Mouse (Mus musculus): ENCODE results near the gene Myrf. TPM values are rescaled to one million over a fixed set of nuclear protein-coding genes. Genes with fewer than 3 reads are reported as not detected.

Gene Myrf
- 0.95 and 1.1 TPM in 2 replicates for polyA plus RNA-seq (2015; fragmentation: Nextera tagmentation; extraction: Ambion mirVana)

DNA sequence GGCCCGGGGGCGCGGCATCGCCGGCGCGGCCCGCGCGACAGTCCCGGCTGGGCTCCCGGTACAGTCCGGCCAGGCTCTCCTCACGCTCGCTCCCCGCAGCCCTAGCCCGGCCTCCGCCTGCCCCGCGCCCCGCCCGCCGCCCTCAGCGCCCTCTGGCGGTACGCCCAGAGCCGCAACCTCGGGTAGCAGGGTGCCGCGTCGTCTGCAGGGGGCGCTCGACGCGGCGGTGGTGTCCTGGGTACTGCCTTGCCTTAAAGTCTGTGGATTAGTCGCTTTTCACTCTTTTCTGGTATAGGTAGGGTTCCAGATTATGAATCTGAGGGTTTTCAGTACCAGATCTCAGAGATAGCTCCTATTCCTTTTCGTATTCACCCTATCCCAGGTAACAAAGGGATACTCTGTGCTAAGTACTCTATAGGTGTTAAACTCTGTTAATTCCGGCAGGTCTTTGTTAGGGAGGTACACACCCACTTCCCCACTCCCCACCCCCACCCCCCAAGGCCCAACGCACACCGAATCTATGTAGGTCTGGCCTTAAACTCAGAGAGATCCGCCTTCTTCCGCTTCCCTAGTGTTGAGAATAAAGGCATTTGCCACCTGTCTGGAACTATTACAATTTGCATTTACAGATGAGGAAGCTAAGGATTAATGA is at the start of gene Myrf:
Gene Myrf, minus strand, starts transcription at position 95 of the 652 bp plus-strand sequence.
- H3K4me1 ChIP-seq (ENCODE audit: control insufficient read depth, insufficient read depth, low read depth, low read length): no peaks in the 10 kb centered on the region; the same call in 1 of the 2 replicates
- H3K4me3 ChIP-seq (ENCODE audit: low read length): peak within 1 kb of the TSS; percentile 47
- peak; percentile 64 for ATAC-seq
- H3K9ac ChIP-seq (ENCODE audit: low read depth, low read length): peak within 1 kb of the TSS; percentile 61
- no peaks in the 10 kb centered on the region for H3K36me3 ChIP-seq (ENCODE audit: control insufficient read depth, insufficient read depth, low read length)
- no peak within 1 kb of the TSS for H3K27ac ChIP-seq (ENCODE audit: low read depth, low read length)
- WGBS: 10% methylated on average over 39 of the region's 43 CpGs
- peak within 1 kb of the TSS; percentile 79 for H3K4me2 ChIP-seq (ENCODE audit: low read length)
- no peaks in the 10 kb centered on the region for H3K9me3 ChIP-seq (ENCODE audit: control insufficient read depth, low read length)
- H3K27me3 ChIP-seq (replicated peaks; ENCODE audit: control insufficient read depth, insufficient read depth, low read length): peaks cover 4% of the 10 kb centered on the region

GRCm38 (mm10) chr19:10289609-10290150 is 49.1 kb upstream of the Myrf start:
- H3K9ac ChIP-seq (ENCODE audit: low read depth, low read length): no peak overlapping the region
- no peaks in the 10 kb centered on the region for H3K36me3 ChIP-seq (ENCODE audit: control insufficient read depth, insufficient read depth, low read length)
- H3K4me3 ChIP-seq (ENCODE audit: low read length): no peak overlapping the region
- peaks cover 5% of the 10 kb centered on the region; the same call in 1 of the 2 replicates for H3K27me3 ChIP-seq (replicated peaks; ENCODE audit: control insufficient read depth, insufficient read depth, low read length)
- peaks cover 11% of the 10 kb centered on the region for H3K4me1 ChIP-seq (ENCODE audit: control insufficient read depth, insufficient read depth, low read depth, low read length)
- H3K9me3 ChIP-seq (ENCODE audit: control insufficient read depth, low read length): no peaks in the 10 kb centered on the region
- no peak overlapping the region for H3K4me2 ChIP-seq (ENCODE audit: low read length)
- 89% methylated on average over 3 of the region's 4 CpGs for WGBS
- no peak for ATAC-seq
- no peak overlapping the region for H3K27ac ChIP-seq (ENCODE audit: low read depth, low read length)

DNA sequence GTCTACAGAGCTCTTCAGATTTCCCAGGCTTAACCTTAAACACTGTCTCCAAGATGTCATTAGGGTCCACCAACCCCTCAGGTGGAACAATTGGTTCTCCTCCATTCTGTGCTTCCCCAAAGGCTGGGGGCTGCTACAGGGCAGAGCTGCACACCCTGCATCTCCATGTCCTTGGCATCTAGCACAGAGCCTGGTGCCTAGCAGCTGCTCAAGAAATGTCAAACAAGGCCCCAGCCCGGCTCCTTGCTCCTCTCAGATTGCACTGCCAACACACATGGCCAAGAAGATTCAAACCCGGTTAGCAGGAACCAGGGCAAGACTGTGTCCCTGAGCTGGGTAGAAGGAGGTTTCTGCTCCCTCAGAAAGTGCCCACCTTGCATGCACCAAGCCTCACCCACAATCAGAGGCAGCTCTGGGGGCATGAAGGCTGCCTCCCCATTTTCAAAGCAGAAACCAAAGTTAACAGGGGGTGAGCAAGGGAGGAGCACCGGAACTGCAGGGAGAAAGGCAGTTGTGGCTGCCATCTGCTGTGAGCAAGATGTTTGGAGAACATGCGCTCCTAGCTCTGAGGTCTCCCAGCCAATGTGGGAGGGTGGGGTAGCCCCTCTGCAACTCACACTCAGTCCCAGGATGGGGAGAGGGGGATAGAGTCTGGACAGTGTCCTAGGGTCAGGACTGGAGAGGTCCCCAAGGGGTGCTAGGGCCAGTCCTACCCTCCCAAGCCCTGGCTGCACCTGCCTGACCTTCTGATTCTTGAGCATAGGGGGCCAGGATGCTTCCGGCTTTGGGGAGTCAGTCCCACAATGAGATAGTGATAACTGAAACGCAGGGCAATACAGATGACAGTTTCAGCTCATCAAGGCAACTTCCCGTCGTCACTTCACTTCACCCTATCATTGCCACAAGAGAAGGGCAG is 47.8 kb upstream of the Myrf start:
- no peaks in the 10 kb centered on the region for H3K9me3 ChIP-seq (ENCODE audit: control insufficient read depth, low read length)
- no peak overlapping the region for H3K27ac ChIP-seq (ENCODE audit: low read depth, low read length)
- peaks cover 5% of the 10 kb centered on the region; the same call in 1 of the 2 replicates for H3K27me3 ChIP-seq (replicated peaks; ENCODE audit: control insufficient read depth, insufficient read depth, low read length)
- ATAC-seq: no peak; the same call in 1 of the 2 replicates
- no peaks in the 10 kb centered on the region for H3K36me3 ChIP-seq (ENCODE audit: control insufficient read depth, insufficient read depth, low read length)
- H3K4me1 ChIP-seq (ENCODE audit: control insufficient read depth, insufficient read depth, low read depth, low read length): peaks cover 3% of the 10 kb centered on the region; the same call in 1 of the 2 replicates
- H3K4me2 ChIP-seq (ENCODE audit: low read length): no peak overlapping the region
- 83% methylated on average over 8 of the region's 8 CpGs for WGBS
- no peak overlapping the region for H3K9ac ChIP-seq (ENCODE audit: low read depth, low read length)
- no peak overlapping the region for H3K4me3 ChIP-seq (ENCODE audit: low read length)

GRCm38 (mm10) chr19:10286458-10286872 is 45.9 kb upstream of the Myrf start:
- H3K27me3 ChIP-seq (replicated peaks; ENCODE audit: control insufficient read depth, insufficient read depth, low read length): peaks cover 5% of the 10 kb centered on the region; the same call in 1 of the 2 replicates

DNA sequence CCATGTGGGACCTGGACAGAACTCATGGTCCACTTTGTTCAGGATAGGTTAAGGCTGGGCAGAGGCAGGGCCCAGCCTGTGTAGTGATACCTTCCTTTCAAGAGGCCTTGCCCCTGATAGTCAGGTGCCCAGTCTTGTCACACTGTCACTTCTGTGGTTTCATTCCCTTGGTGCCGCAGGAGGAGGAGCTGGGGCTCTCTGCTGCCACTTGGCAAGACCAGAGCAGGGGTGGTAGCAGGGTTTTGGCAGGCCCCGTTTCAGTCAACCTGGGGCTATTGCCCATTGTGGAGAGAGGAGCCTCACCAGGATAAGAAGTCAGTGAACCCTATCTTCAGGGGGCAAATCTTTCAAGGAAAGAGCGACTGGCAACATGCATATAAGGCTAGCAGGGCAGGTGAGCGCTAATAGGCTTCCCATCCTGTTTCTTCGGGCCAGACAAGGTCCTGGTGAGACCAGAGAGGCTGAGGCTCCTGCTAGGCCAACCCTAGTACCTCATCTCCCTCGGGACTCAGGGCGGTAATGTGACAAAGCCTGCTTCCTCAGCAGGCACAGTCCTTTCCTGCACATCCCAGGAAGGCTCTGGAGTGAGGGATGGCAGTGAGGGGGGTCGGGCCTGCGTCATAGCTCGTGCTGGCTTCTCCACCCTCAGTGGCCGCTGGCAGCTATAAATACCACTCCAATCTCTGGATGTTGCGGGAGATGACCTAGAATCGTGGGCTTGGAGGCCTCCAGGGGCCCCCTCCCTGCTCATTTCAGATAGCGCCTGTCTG is 40.4 kb upstream of the Myrf start:
- 77% methylated on average over 14 of the region's 14 CpGs for WGBS
- no peaks in the 10 kb centered on the region for H3K36me3 ChIP-seq (ENCODE audit: control insufficient read depth, insufficient read depth, low read length)
- ATAC-seq: no peak
- H3K9me3 ChIP-seq (ENCODE audit: control insufficient read depth, low read length): no peaks in the 10 kb centered on the region
- H3K27me3 ChIP-seq (replicated peaks; ENCODE audit: control insufficient read depth, insufficient read depth, low read length): peaks cover 8% of the 10 kb centered on the region
- peaks cover 23% of the 10 kb centered on the region for H3K4me1 ChIP-seq (ENCODE audit: control insufficient read depth, insufficient read depth, low read depth, low read length)
- H3K27ac ChIP-seq (ENCODE audit: low read depth, low read length): no peak overlapping the region
- no peak overlapping the region for H3K4me3 ChIP-seq (ENCODE audit: low read length)
- H3K4me2 ChIP-seq (ENCODE audit: low read length): no peak overlapping the region
- no peak overlapping the region for H3K9ac ChIP-seq (ENCODE audit: low read depth, low read length)

More at GRCm38 (mm10) chr19:10286458-10286872, 45.9 kb upstream of the Myrf start:
- Histone ChIP-seq H3K4me3 (ENCODE audit: low read length) (no peak overlapping the region), H3K27ac (ENCODE audit: low read depth, low read length) (no peak overlapping the region), H3K9me3 (ENCODE audit: control insufficient read depth, low read length) (no peaks in the 10 kb centered on the region), H3K4me1 (ENCODE audit: control insufficient read depth, insufficient read depth, low read depth, low read length) (peaks cover 3% of the 10 kb centered on the region; the same call in 1 of the 2 replicates), H3K36me3 (ENCODE audit: control insufficient read depth, insufficient read depth, low read length) (no peaks in the 10 kb centered on the region), H3K9ac (ENCODE audit: low read depth, low read length) (no peak overlapping the region), H3K4me2 (ENCODE audit: low read length) (no peak overlapping the region)
- 78% methylated on average over 10 of the region's 10 CpGs for WGBS
- ATAC-seq: no peak

DNA sequence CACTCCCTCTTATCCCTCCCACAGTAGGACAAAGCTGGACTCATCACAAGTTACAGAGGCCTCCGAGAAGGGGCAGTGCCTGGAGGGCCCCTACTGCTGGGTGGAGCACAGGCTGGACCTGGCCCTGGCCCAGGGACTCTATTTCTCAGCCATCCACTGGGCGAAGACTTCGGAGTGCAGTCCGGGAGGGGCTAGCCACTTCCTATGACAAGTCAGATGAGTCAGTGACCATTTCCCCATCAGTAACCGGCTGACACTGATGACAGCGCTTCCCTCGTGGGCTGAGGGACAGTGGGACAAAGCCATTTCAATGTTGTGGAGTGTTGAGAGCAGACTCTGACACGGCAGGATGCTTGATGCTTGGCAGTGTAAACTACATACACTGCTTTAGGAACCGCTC is 39.1 kb upstream of the Myrf start:
- 83% methylated on average over 9 of the region's 9 CpGs for WGBS
- Histone ChIP-seq H3K36me3 (ENCODE audit: control insufficient read depth, insufficient read depth, low read length) (no peaks in the 10 kb centered on the region), H3K9me3 (ENCODE audit: control insufficient read depth, low read length) (no peaks in the 10 kb centered on the region), H3K4me3 (ENCODE audit: low read length) (no peak overlapping the region), H3K27me3 (replicated peaks; ENCODE audit: control insufficient read depth, insufficient read depth, low read length) (peaks cover 10% of the 10 kb centered on the region), H3K9ac (ENCODE audit: low read depth, low read length) (no peak overlapping the region), H3K4me2 (ENCODE audit: low read length) (no peak overlapping the region), H3K27ac (ENCODE audit: low read depth, low read length) (no peak overlapping the region), H3K4me1 (ENCODE audit: control insufficient read depth, insufficient read depth, low read depth, low read length) (peaks cover 23% of the 10 kb centered on the region)
- no peak for ATAC-seq

DNA sequence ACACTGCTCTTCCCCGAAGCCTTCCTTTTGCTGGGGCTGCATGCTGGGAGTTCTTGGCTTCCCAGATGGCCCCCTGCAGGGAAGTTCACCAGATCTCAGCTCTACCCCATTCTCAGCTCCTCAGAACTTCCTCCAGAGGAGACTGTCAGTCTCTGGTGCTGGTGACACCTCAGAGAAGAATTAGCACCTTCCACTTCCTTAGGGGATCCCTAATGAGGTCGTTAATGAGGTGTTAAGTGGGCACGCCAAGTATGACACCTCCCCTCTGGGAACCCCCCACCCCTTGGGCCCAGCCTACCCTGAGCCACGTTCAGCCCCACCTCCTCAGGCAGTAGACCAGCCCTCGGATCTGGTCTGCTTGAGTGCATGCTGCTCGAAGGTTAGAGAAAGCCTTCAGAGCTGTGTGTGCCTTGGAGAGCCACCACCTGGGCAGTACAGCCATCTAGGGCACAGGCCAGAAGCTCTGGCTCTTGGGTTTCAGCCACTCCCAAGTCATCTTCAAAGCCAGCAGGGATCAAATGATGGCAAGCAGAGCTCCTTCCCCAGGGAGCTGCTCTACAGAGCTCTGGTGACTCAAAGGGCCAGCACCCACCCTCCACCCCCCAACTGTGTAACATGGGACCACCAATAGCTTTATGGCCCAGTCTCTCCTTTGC is 38.2 kb upstream of the Myrf start:
- Histone ChIP-seq H3K4me3 (ENCODE audit: low read length) (no peak overlapping the region), H3K27ac (ENCODE audit: low read depth, low read length) (no peak overlapping the region), H3K4me2 (ENCODE audit: low read length) (no peak overlapping the region), H3K4me1 (ENCODE audit: control insufficient read depth, insufficient read depth, low read depth, low read length) (peaks cover 23% of the 10 kb centered on the region), H3K27me3 (replicated peaks; ENCODE audit: control insufficient read depth, insufficient read depth, low read length) (peaks cover 10% of the 10 kb centered on the region), H3K36me3 (ENCODE audit: control insufficient read depth, insufficient read depth, low read length) (no peaks in the 10 kb centered on the region), H3K9ac (ENCODE audit: low read depth, low read length) (no peak overlapping the region), H3K9me3 (ENCODE audit: control insufficient read depth, low read length) (no peaks in the 10 kb centered on the region)
- no peak for ATAC-seq
- 32% methylated on average over 6 of the region's 6 CpGs for WGBS

- 36% methylated on average over 5 of the region's 5 CpGs for WGBS
- Histone ChIP-seq H3K4me2 (ENCODE audit: low read length) (0 out of 2 replicates have a peak overlapping the region, but pooled peaks have one; percentile 11), H3K4me1 (ENCODE audit: control insufficient read depth, insufficient read depth, low read depth, low read length) (peaks cover 28% of the 10 kb centered on the region), H3K9ac (ENCODE audit: low read depth, low read length) (peak overlapping the region; percentile 37), H3K27ac (ENCODE audit: low read depth, low read length) (peak overlapping the region; percentile 44; the same call in 1 of the 2 replicates), H3K27me3 (replicated peaks; ENCODE audit: control insufficient read depth, insufficient read depth, low read length) (peaks cover 10% of the 10 kb centered on the region), H3K9me3 (ENCODE audit: control insufficient read depth, low read length) (no peaks in the 10 kb centered on the region), H3K36me3 (ENCODE audit: control insufficient read depth, insufficient read depth, low read length) (no peaks in the 10 kb centered on the region), H3K4me3 (ENCODE audit: low read length) (no peak overlapping the region)
- ATAC-seq: peak; percentile 10
These were observed 37.2 kb upstream of the Myrf start for GRCm38 (mm10) chr19:10277759-10278158.
